Mouse (Mus musculus) yolk sac, embryonic 10.5 days (tissue): ENCODE results near the gene Fam189a1.

Experiments used
- DNase-seq: peaks from one replicate; pipeline ENCODE4 v3.0.0-alpha.2; 2017; ENCODE audit warnings: low spot score

The Fam189a1 gene

DNA sequence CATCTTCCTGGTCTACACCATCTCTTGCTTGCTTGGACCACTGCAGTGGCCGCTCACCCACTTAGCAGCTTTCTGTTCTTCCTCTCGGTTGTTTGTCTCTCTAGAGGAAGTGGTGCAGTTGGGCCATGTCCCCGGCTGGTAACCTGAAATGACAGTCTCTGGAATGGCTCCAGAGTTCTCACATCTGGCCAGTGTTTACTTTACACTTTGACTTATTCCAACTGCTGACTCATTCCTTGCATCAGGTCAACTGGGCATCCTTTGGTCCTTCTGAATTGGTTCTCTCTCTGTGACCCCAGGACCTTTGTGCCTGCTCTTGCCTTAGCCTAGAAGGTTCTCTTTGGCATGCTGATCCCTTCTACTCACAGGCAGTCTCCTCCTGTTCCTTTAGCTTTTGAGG is 427.6 kb downstream of the Fam189a1 start:
- no peak for DNase-seq

DNA sequence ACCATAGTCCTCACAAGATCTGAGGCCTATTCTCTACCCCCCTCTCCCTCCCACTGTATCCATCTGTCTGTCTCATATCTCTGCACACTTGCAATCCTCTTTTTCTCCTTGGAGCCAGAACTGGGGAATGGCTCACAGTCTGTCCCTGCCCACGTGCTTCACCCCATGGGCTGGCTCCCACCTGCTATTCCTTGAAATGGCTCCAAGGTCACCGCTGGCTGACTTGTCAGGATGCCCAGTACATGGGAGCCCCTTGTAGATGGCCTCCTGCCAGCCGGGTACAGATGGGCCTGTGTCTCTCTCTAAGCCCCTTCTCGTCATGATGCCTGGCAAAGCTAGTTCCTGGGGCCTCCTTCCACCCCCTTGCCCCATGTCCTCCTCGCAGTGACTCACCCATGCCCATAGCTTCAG is 428.2 kb downstream of the Fam189a1 start:
- DNase-seq, result no peak

DNA sequence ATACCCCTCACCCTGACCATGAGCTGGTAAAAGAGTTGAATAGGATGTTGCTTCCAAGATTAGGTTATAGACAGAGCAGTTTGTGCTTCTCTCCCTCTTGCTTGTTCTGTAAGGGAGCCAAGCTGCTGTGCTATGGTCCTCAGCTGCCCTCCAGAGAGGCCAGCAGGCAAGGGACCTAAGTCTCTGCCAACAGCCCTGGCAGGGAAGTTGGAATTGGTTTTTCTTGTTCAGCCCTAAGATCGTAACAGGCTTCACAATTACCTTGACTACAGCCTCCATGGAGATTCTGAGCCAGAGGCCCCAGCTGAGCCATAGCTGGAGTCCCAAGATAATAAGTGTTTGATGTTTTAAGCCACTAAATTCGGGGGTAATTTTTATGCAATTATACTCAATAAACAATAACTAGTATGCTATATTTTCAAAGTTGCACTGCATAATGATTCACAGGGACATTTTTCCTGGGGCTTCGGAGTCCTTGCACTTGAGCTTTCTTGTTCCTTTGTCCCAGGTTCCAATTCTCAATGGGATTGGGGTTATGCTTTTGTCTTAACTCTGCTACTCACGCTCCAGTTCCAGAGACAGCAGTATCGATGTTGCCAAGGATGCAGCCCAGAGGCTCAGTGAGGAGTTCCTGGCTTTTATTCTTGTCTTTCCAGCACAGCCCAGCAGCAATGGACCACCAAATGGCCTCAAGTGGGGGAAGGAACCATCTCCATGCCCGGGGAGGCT is 430.2 kb downstream of the Fam189a1 start:
- no peak for DNase-seq

DNA sequence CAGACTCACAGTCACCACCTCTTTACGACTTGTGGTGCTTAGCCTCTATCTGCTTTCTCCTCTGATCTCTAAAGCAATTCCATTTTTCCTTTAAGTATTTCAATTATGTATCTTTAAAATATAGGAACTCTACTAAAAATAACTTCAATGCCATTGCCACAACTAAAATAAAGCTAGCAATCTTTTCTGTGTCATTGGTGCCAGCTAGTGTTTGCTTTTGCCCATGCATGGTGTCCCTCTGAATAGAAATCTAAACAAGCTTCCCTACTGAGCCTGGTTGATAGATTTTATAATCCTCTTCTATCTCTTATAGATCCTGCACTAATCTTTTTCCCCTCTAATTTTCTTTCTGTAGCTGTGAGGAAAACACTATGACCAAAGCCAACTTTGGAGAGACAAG is 432.0 kb downstream of the Fam189a1 start:
- DNase-seq, result no peak

DNA sequence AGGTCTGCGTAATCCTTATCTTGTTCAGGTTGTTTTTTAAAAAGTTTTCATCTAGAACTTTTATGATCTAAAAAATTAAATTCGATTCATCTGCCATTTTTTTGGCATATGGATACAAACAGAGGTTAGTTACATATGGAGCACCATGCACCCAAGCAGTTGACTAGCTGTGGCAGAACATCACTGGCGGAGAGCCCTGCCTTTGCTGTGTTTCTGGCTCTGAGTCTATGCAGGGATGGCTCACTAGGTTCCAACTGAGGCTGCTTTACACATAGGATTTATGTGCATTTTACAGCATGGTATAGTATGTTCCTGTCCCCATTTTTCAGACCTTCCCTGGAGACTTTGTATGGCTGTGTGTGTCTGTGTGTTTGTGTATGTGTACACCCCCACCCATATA is 433.1 kb downstream of the Fam189a1 start:
- DNase-seq, result no peak

DNA sequence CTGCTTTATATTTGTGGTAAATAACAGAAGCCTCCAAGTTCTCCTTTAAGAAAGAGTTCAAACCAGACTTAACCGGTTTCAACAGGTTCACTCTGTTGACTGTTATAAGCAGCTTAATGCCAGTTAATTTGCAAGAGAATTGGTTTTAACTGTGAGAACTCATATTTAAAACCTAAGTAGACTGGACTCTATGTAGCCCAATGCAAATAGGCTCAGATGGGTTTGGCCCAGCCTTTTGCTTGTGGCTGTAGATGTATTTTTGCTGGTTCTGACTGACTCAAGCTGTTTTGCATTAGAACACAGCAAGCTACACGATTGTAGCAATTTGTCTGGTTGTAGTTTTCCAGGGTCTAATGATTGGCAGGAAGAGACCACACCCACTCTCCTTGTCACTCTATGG is 440.1 kb downstream of the Fam189a1 start:
- no peak for DNase-seq

DNA sequence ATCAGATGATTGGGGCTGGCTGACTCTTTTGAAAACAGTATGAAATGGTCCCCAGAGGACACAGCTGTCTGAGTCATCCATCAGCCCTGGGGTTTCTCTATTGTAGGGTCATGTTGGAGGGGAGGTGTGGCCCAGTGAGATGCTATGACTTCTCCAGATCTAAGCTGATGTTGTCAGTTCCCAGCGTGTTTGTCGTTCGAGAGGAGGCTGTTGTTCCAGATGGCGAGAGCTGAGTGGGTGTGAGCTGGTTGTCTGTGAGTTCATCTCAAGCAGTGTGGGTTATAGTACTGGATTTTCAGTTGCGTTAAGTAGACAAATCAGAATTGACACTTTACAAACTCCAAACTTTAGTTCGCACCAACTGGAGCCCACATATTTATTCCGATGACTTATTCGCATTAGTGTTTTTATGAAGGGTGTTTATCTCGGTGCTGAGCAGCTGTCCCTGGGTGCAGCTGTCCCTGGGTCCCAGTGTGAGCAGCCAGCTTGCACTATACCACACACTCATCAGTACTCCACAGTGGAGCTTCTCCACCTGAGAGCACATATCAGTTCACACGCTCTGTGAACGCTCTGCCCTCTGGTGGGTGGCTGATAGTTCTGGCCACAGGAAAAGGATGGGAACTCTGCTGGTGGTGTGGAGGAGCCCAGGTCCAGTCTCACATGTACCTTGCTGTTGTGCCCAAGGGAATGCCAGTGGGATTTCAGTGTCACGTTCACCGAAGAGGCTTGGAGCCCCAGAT is 446.7 kb downstream of the Fam189a1 start:
- no peak for DNase-seq

DNA sequence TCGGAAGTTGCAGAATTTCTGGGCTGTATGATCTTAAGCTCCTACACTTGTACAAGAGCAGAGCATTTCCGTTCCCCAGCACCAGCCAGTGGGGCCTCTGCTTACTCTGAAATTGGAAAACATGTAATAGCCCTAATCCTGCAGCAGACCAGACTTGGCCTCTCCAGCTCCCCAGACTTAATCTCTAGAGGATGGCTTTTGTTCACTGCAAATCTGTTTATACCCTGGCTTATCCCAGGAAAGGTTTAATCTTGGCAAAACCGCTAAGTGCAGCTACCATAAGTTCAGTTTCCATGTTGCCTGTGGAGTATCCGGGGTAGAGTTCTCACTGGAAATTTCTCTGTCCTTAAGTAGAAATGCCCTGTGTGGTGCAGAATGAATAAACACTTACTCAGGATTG is 448.2 kb downstream of the Fam189a1 start:
- DNase-seq, result no peak
